Mouse (Mus musculus) spleen, adult 18-20 months (tissue): ENCODE measurements at regions not wholly inside any gene's neighbourhood (a gene's known extent, or its start where the extent isn't known, plus 50 kb on each side); places are given as distances from the start of the nearest gene placed in this dataset.
"Not testable (repeated sequence)": the region's sequence is repeated elsewhere in the genome, so short reads cannot be mapped to it uniquely, and the experiment has no call there.

Experiments
- DNase-seq, 2 experiments: peaks; one replicate each; pipeline ENCODE4 v3.0.0; 2022; ENCODE audit warnings: mixed read lengths in 2 of 2

DNA sequence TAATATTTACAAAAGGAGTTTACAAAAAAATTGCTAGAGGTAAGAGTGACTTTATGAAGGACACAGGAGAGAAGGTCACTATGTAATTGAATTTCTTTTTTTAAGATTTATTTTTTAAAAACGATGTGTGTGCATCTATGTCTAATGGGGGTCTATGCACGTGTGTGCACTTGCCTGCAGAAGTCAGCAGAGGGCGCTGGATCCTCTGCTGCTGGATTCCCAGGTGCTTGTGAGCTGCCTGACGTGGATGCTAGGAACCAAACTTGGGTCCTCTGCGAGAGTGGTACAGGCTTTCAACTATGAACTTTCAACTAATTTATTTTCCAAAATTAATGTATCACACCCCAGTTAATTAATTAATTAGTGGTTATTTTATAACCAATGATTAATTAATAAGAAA lies 85.0 kb downstream of the Glrx3 start:
- no peak for DNase-seq

DNA sequence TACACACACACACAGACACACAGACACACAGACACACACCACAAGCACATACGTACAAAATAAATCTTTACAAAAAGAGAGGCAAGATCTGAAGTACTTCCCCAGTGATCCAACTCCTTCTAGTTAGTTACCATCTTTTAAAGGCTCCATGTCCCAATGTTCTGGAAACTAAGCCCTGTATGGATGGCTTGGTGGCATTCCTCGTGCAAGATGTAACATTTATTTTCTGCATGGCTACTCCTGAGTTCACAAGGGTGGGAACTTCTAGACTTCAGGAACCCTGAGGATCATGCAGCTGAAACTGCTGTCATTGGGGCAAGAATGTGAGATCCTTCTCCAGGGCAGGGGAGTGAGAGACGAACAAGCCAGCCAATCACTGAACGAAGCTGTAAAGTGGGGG lies 96.1 kb downstream of the Glrx3 start:
- DNase-seq: no peak

DNA sequence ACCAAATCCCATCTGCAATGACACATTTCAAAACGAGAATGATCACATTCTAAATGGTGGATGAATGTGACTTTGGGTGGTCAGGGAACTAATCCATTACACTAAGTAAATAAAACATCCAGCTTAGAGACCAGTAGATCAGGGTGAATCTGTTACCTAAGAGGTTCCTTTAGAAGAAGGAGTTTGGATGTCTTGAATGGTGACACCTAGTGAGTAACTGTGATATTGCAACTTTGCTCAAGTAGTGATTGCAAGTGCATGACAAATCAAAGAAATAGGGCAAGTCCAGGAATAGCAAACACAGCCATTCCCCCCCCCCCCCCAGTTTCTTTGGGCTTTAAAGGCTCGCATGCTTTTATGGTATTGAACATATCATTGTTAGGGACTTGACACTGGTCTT lies 112.6 kb downstream of the Glrx3 start:
- DNase-seq: no peak

GRCm38 (mm10) chr7:137552551-137553198 lies 115.3 kb downstream of the Glrx3 start:
- no peak for DNase-seq

DNA sequence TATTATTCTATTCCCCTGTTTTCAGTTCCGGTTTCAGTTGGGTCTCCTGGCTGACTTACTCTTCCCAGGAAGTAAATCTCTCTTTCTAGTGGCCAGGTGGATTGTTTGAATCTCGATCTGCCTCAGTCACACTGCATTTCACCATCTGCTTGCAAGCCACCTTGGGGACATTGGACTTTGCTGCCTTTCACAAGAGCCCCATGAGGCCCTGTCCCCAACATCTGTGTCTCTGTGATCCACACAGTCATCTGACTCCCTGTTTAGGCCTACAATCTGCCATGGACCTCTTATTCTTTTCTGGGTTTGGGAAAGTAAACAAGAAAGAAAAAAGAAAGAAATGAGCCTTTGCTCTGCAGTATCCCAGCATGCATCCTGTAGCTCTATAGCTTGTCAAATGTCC lies 118.1 kb downstream of the Glrx3 start:
- no peak for DNase-seq

GRCm38 (mm10) chr7:137557439-137557838 lies 120.0 kb downstream of the Glrx3 start:
- no peak for DNase-seq

DNA sequence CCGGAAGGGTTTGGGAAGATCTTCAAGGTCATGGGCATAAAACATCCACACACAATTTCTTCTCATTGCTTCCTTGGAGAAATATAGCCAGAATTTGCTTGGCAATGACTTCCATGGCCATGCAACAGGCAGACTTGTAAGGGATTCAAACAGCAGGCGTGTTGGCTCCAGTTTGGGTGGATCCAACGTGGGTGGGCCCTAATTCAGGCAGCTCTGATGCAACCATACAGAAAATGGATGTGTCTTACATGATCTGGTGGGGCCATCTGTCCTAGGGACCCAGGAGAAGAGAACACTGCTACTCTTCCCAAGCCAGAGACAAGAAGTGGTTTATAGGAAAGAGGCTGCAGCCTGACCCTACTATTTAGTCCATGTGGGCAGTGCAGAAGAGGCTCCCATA lies 121.5 kb downstream of the Glrx3 start:
- no peak for DNase-seq

GRCm38 (mm10) chr7:137570199-137570598 lies 132.8 kb downstream of the Glrx3 start:
- no peak for DNase-seq

GRCm38 (mm10) chr7:137575491-137575890 lies 138.1 kb downstream of the Glrx3 start:
- DNase-seq: no peak

DNA sequence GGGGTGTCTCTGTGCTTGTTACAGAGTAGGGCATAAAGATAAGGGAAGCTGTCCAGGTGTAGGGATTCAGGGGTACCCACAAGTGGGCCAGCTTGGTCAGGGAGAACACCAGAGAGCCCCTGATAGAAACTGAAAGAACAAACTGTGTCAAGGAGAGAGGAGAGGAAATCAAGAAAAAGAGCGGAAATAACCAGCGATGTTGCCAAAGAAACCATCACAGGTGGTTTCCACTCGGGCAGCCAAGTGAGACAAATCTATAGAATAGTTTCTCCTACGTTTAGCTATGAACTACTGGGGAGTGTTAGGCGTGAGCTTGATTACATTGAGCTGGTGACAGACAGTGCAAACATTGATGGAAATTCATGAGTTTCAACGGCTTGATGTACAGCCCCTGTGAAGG lies 138.8 kb downstream of the Glrx3 start:
- DNase-seq: peak; percentile 45 to 59

GRCm38 (mm10) chr7:137583556-137583955 lies 146.1 kb downstream of the Glrx3 start:
- DNase-seq: no peak

DNA sequence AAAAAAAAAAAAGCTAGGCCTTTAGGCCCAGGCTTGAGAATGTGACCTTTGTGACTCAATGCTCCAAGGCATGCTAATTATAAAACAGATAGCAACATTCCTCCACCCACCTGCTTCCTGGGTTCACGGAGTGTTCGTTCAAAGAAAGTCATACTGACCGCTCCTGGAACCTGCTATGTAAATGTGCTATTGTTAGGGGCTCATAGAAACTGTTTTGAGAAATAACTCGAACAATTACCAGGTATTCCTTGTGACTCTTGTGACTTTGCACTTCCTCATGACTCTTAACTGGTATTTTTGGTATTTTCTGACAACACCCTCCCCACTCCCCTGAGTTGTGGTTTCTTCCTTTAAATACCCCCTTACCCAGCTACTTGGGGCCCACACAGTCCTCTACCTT lies 147.5 kb downstream of the Glrx3 start:
- DNase-seq: not testable (repeated sequence)

DNA sequence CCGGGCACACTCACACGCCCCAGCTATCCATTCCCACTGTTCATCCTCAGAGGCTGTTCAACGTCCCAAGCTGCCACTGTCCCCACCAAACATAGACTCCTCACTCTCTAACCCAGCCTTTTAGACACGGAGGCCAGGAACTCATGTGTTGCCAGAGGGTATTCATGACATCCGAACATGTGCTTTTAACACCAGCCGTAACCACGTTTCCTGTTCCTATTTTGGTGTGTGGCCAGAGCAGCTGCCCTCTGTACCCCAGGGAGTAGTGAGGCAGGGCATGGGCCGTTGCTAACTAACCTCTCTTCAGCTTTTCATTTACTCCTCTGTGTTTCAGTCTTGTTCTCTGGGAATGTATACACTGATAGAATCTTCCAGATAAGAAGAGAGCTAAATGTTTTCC lies 156.2 kb downstream of the Glrx3 start:
- peak; percentile 53 to 65 for DNase-seq

DNA sequence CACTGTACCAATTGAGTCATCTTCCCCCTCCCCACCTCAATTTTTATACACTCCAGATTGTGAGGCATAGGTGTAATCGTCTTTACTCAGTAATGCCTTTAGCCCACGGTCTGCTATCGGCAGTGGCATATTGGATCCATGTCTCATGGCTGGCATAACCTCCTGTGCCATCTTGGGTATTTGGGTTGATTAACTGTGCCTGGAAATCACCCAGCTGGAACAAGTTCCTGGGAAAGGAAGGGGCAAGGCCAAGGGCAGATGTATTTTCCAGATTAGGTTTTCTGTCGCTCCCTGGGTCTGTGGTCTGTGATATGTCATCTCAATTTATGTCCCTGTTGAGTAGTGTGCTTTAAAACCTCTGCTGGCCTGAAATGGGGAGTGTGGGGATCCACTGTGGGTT lies 158.2 kb downstream of the Glrx3 start:
- DNase-seq: no peak

DNA sequence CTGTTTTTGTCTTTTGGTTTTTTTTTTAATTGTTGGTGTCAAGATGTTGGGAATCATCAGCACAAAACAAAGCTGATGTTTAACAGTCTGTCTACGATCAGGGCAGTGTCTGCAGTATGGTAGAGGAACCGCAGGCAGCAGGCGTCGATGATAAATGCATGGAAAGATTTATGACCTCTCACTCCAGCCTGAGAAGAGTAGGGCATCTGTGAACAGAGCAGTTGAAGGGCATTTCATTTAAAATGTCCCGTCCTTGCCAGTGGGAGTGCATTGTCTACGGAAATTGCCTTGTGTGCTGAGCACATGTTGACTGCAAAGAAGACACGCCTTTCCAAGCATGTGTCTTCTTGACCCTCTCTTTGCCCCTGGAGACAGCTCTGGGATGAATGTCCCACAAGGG lies 158.7 kb downstream of the Glrx3 start:
- DNase-seq: no peak

- DNase-seq: peak; percentile 38 to 59
These were observed 165.6 kb downstream of the Glrx3 start for GRCm38 (mm10) chr7:137603039-137603438.

GRCm38 (mm10) chr7:137609752-137610151 lies 172.3 kb downstream of the Glrx3 start:
- DNase-seq: no peak

DNA sequence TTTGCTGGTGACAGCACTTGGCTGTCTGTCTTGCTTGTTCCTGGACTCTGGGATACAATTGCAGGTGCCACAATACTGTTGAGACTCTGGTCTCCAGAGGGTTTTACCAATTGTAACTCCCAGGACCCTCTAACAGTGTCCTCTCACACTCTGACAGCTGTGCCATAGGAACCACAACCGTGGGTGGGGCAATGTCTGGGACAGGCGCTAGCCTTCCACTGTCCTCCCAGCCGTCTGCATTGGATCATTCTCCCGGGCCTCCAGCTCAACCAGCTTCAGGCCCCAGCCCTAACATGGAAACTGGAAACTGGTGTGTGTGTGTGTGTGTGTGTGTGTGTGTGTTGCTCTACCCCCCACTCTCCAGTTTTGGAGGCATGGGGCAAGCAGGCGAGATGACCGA lies 173.9 kb downstream of the Glrx3 start:
- DNase-seq: no peak

- DNase-seq: no peak
These were observed 174.6 kb downstream of the Glrx3 start for GRCm38 (mm10) chr7:137611891-137612522.

DNA sequence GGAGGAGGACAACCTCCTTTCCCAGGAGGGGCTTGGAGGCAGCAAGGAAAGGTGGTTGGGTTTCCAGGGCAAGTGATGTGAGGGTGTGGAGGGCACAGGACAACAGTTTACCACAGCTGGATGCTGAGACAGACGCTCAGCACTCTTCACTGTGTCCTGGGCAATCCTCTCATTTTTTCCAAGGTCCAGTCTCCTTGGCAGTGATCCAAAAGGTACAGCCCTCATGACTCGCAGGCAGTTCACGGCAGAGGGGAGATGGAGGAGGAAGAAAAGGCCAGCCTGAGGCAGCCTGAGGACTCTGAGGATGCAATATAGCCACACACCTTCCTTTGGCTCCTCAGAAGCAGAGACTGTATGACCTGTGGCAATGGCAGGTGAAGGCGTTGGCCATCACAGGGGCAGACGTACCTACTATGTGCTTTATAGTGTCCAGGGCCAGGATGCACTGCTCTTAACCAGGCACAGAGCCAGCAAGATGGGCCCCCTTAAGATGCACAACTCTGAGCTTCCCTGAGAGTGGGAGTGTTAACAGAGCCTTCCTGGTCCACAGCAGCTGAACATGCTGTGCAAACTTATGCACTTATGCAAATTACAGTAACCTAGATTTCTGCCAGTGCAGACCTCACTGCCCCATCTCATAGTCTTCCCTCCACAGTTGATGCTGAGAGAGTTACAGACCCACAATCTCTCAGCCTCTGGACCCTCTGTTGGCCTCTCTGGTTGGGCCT lies 181.2 kb downstream of the Glrx3 start:
- no peak for DNase-seq

DNA sequence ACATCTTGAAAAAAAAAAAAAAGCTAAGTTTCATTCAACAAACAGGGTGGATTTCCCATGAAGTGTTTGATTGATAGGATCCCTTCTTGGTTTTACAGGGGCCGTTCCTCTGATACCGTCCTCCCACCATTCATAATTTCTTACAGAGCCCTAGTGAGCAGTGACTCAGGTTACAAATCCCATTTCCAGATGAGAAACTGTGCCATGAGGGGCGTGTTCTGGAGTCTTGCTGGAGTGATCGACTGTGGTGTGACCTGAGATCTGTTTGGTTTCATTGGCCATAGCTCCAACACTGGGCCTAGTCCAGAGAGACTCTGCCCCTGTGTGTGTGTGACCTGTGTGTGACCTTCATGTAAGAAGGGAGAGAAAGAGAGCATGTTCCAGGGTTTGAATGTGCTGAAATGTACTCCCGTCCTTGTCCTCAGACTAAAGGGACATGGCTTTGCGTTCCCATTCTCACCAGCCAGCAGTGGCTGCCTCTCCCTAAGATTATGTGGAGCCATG lies 181.9 kb downstream of the Glrx3 start:
- no peak for DNase-seq

DNA sequence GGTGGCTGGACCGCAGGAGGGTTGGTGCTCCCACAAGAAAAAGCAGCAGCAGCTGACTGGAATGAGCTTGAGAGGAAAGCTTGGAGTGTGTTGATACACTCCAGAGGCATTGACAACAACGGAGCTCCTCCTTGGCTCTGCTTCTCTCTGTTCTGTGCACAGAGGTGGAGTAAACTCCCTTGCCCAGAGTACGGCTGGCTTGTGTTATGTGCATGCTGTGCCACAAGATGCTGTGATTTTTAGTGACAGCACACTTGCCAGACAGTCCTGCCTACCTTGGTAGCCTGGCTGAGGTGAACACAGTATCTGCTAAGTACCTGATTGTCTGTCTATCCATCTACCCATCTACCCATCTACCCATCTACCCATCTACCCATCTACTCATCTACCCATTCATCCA lies 190.9 kb downstream of the Glrx3 start:
- DNase-seq: no peak

- no peak for DNase-seq
These were observed 192.1 kb downstream of the Glrx3 start for GRCm38 (mm10) chr7:137629540-137629939.

GRCm38 (mm10) chr7:137648621-137649020 lies 211.2 kb downstream of the Glrx3 start:
- no peak for DNase-seq
